Mouse (Mus musculus) kidney, embryonic 15.5 days (tissue): ENCODE measurements around the gene Ern1. TPM values are rescaled to one million over a fixed set of nuclear protein-coding genes. Genes with fewer than 3 reads are reported as not detected.

Experiments
- ATAC-seq: fragments of 200-750 bp; cut with Nextera tagmentation; replicated peaks from 2 replicates; pipeline ENCODE4 v1.8.0; 2017; ENCODE audit warnings: moderate TSS enrichment; ENCODE audit not compliant: low FRiP score
- H3K27ac ChIP-seq: fragments of 300-500 bp; sonication (generic); 2 replicates; pipeline ENCODE4 v1.5.1; 2015; ENCODE audit warnings: mild to moderate bottlenecking, inconsistent platforms
- H3K27me3 ChIP-seq: fragments of 300-500 bp; sonication (generic); 2 replicates; pipeline ENCODE4 v1.6.1; 2015; ENCODE audit warnings: inconsistent platforms
- H3K36me3 ChIP-seq: fragments of 300-500 bp; sonication (generic); 2 replicates; pipeline ENCODE4 v1.6.1; 2015; ENCODE audit warnings: inconsistent platforms
- H3K4me1 ChIP-seq: fragments of 300-500 bp; sonication (generic); 2 replicates; pipeline ENCODE4 v1.6.1; 2015; ENCODE audit warnings: inconsistent platforms
- H3K4me2 ChIP-seq: fragments of 300-500 bp; sonication (generic); 2 replicates; pipeline ENCODE4 v1.6.1; 2015; ENCODE audit warnings: moderate library complexity, mild to moderate bottlenecking, inconsistent platforms
- H3K4me3 ChIP-seq: fragments of 300-500 bp; sonication (generic); replicated peaks from 2 replicates; pipeline ENCODE4 v1.5.1; 2015; ENCODE audit warnings: mild to moderate bottlenecking, inconsistent platforms
- H3K9ac ChIP-seq: fragments of 300-500 bp; sonication (generic); 2 replicates; pipeline ENCODE4 v1.6.1; 2015; ENCODE audit warnings: mild to moderate bottlenecking, inconsistent platforms
- H3K9me3 ChIP-seq: fragments of 300-500 bp; sonication (generic); replicated peaks from 2 replicates; pipeline ENCODE4 v1.6.1; 2016; ENCODE audit warnings: inconsistent platforms
- WGBS: fragments of 180-500 bp; shearing (Covaris S2); methylation state at CpG from one replicate; pipeline ENCODE4 v1.1.7; 2015; ENCODE audit warnings: mixed read lengths; 5-methylcytosine and 5-hydroxymethylcytosine counted together
- polyA plus RNA-seq: library from polyadenylated mRNA; unstranded; fragments of >200 nt; fragmentation: Nextera tagmentation; extraction: Ambion mirVana; gene quantifications from 2 replicates; pipeline ENCODE4 v1.2.1, GENCODE M21; 2015

Ern1 gene
- polyA plus RNA-seq, 1 experiment from 2014 or later, result 7.0 TPM

DNA sequence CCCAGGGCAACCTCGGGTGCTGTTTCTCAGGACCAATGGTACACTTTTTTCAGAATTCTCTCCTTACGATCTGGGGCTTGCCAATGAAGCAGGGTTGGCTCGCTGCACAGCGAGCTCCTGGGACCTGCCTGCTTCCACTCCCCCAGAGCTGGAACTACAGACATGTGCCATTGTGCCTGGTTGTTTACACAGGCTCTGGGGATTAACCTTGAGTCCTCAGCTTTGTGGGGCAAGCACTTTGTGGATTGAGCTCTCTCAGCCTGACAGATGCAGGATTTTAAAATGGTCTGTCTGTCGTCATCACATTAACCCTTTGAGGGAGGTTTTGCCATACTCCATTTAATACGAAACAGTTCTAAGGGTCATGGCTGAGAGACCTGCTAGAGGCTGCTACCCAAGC, 142.7 kb downstream of the Ern1 start:
- ATAC-seq, result no peak
- 40% methylated on average over 6 of the region's 6 CpGs for WGBS
- Histone ChIP-seq H3K27me3 (no peaks in the 10 kb centered on the region), H3K9me3 (no peaks in the 10 kb centered on the region), H3K4me1 (no peaks in the 10 kb centered on the region; the same call in 1 of the 2 replicates), H3K4me2 (no peak overlapping the region), H3K27ac (no peak overlapping the region), H3K36me3 (no peaks in the 10 kb centered on the region), H3K9ac (no peak overlapping the region), H3K4me3 (no peak overlapping the region)

Other genes with a start within 250 kb of the Ern1 start
- gene Ftsj3, start 231.8 kb downstream of the Ern1 start, polyA plus RNA-seq, result 64.3 and 70.2 TPM in 2 replicates
- gene Psmc5, start 231.7 kb downstream of the Ern1 start, polyA plus RNA-seq, result 303 and 306 TPM in 2 replicates
- gene Smarcd2, start 214.9 kb downstream of the Ern1 start, polyA plus RNA-seq, result 57.8 and 59.0 TPM in 2 replicates
- gene Tcam1, start 211.2 kb downstream of the Ern1 start, polyA plus RNA-seq, result 0.65 and 0.82 TPM in 2 replicates
- not detected in 2 replicates for gene Gh, start 186.0 kb downstream of the Ern1 start, polyA plus RNA-seq
- 6.8 and 7.3 TPM in 2 replicates for gene Cd79b, start 173.1 kb downstream of the Ern1 start, polyA plus RNA-seq
- 0.42 and 0.75 TPM in 2 replicates for gene Scn4a, start 134.6 kb downstream of the Ern1 start, polyA plus RNA-seq
- 0.23 and 0.60 TPM in 2 replicates for gene Prr29, start 122.4 kb downstream of the Ern1 start, polyA plus RNA-seq
- 68.9 and 75.5 TPM in 2 replicates for gene Icam2, start 99.8 kb downstream of the Ern1 start, polyA plus RNA-seq
- 8.5 and 9.3 TPM in 2 replicates for gene Tex2, start 125.6 kb upstream of the Ern1 start, polyA plus RNA-seq